Mouse (Mus musculus) thymus, adult 2 months (tissue): ENCODE results near the gene Zfp280b. TPM values are rescaled to one million over a fixed set of nuclear protein-coding genes. Genes with fewer than 3 reads are reported as not detected.

Experiments
- DNase-seq: peaks from one replicate; pipeline ENCODE4 v3.0.0; 2021
- H3K27ac ChIP-seq: fragments of 200-500 bp; 2 replicates; pipeline ENCODE4 v1.5.1; 2012; ENCODE audit warnings: low read length, control low read depth; ENCODE audit not compliant: control insufficient read depth, insufficient read depth
- H3K27me3 ChIP-seq: fragments of 200-500 bp; 2 replicates; pipeline ENCODE4 v1.6.1; 2012; ENCODE audit warnings: mild to moderate bottlenecking, low read length, moderate library complexity, mixed read lengths; ENCODE audit not compliant: control insufficient read depth, insufficient read depth
- H3K36me3 ChIP-seq: fragments of 200-500 bp; 2 replicates; pipeline ENCODE4 v1.6.1; 2012; ENCODE audit warnings: mild to moderate bottlenecking, low read length, moderate library complexity; ENCODE audit not compliant: control insufficient read depth, insufficient read depth
- H3K4me1 ChIP-seq: fragments of 200-500 bp; replicated peaks from 2 replicates; pipeline ENCODE4 v1.6.1; 2012; ENCODE audit warnings: low read length; ENCODE audit not compliant: control insufficient read depth, insufficient read depth
- H3K4me3 ChIP-seq: fragments of 200-500 bp; 2 replicates; pipeline ENCODE4 v1.5.1; 2012; ENCODE audit warnings: mild to moderate bottlenecking, low read length, control low read depth, moderate library complexity; ENCODE audit not compliant: control insufficient read depth, insufficient read depth
- CTCF ChIP-seq: fragments of 200-500 bp; IDR thresholded peaks from 2 replicates; pipeline ENCODE4 v1.5.1; 2012; ENCODE audit warnings: mild to moderate bottlenecking, control low read depth, low read length, moderate library complexity, borderline replicate concordance; ENCODE audit not compliant: control insufficient read depth, poor library complexity, insufficient read depth; ENCODE audit errors: extremely low read depth
- POLR2A ChIP-seq: fragments of 200-500 bp; IDR thresholded peaks from 2 replicates; pipeline ENCODE4 v1.6.1; 2012; ENCODE audit warnings: mild to moderate bottlenecking, low read length, control low read depth, moderate library complexity; ENCODE audit not compliant: control insufficient read depth, poor library complexity, insufficient read depth; ENCODE audit errors: extremely low read depth
- WGBS: fragments of 180-500 bp; shearing (Covaris S2); methylation state at CpG from one replicate; pipeline ENCODE4 v1.1.7; 2018; 5-methylcytosine and 5-hydroxymethylcytosine counted together
- polyA plus RNA-seq: library from polyadenylated mRNA; depleted of rRNA; stranded (reverse); fragments of >200 nt; gene quantifications from 2 replicates; pipeline ENCODE4 v1.2.3, GENCODE M21; 2012

Zfp280b gene
- polyA plus RNA-seq, 1 experiment: 14.5 TPM

GRCm38 (mm10) chr10:76016886-76017285 lies 15.6 kb upstream of the Zfp280b start:
- Histone ChIP-seq H3K4me3 (no peak overlapping the region), H3K27ac (no peak overlapping the region), H3K4me1 (no peaks in the 10 kb centered on the region), H3K27me3 (no peaks in the 10 kb centered on the region), H3K36me3 (no peaks in the 10 kb centered on the region)
- TF ChIP-seq POLR2A (no peak), CTCF (no peak)
- WGBS: 89% methylated on average over 3 of the region's 3 CpGs
- no peak for DNase-seq

GRCm38 (mm10) chr10:76021728-76022127 lies 10.7 kb upstream of the Zfp280b start:
- DNase-seq: no peak
- Histone ChIP-seq H3K27ac (no peak overlapping the region), H3K4me1 (no peaks in the 10 kb centered on the region), H3K27me3 (no peaks in the 10 kb centered on the region), H3K4me3 (no peak overlapping the region), H3K36me3 (no peaks in the 10 kb centered on the region)
- TF ChIP-seq POLR2A (no peak), CTCF (no peak)
- 56% methylated on average over 3 of the region's 3 CpGs for WGBS

- Histone ChIP-seq H3K4me1 (no peaks in the 10 kb centered on the region), H3K36me3 (no peaks in the 10 kb centered on the region), H3K27me3 (no peaks in the 10 kb centered on the region), H3K4me3 (no peak overlapping the region), H3K27ac (no peak overlapping the region)
- 96% methylated on average over 6 of the region's 6 CpGs for WGBS
- TF ChIP-seq POLR2A: no peak
- no peak for TF ChIP-seq CTCF
- DNase-seq: no peak
Observed at GRCm38 (mm10) chr10:76023921-76024320, 8.5 kb upstream of the Zfp280b start.

- Histone ChIP-seq H3K4me3 (no peak overlapping the region), H3K36me3 (no peaks in the 10 kb centered on the region), H3K4me1 (0 out of 2 replicates have a peak, but pooled peaks cover 2% of the 10 kb centered on the region), H3K27me3 (no peaks in the 10 kb centered on the region), H3K27ac (no peak overlapping the region)
- DNase-seq: no peak
- 97% methylated on average over 10 of the region's 10 CpGs for WGBS
- TF ChIP-seq POLR2A (no peak), CTCF (no peak)
Observed at GRCm38 (mm10) chr10:76025470-76026190, 6.8 kb upstream of the Zfp280b start.

- DNase-seq: no peak
- H3K27ac ChIP-seq: no peak overlapping the region
- TF ChIP-seq CTCF: no peak
- no peak for TF ChIP-seq POLR2A
- H3K4me3 ChIP-seq: no peak overlapping the region
- H3K36me3 ChIP-seq: no peaks in the 10 kb centered on the region
- H3K27me3 ChIP-seq: no peaks in the 10 kb centered on the region
- 0 out of 2 replicates have a peak, but pooled peaks cover 2% of the 10 kb centered on the region for H3K4me1 ChIP-seq
- WGBS: 74% methylated on average over 12 of the region's 12 CpGs
Observed at GRCm38 (mm10) chr10:76027127-76028015, 5.1 kb upstream of the Zfp280b start.

GRCm38 (mm10) chr10:76028016-76028366 lies 4.5 kb upstream of the Zfp280b start:
- DNase-seq: no peak
- no peaks in the 10 kb centered on the region for H3K27me3 ChIP-seq
- peaks cover 2% of the 10 kb centered on the region; the same call in 1 of the 2 replicates for H3K4me1 ChIP-seq
- no peak overlapping the region for H3K4me3 ChIP-seq
- no peak overlapping the region for H3K27ac ChIP-seq
- WGBS: 41% methylated on average over 4 of the region's 4 CpGs
- TF ChIP-seq CTCF (no peak), POLR2A (no peak)
- H3K36me3 ChIP-seq: no peaks in the 10 kb centered on the region
